Mouse (Mus musculus) heart, postnatal 36 days (tissue): ENCODE measurements around the gene Tbx20. TPM values are rescaled to one million over a fixed set of nuclear protein-coding genes. Genes with fewer than 3 reads are reported as not detected.

Source experiments
- DNase-seq, 2 experiments: peaks; one replicate each; pipeline ENCODE4 v3.0.0; 2021 to 2022
- intact Hi-C: fragments of 180-260 bp; cut with DNase I; formaldehyde crosslinking; loops from one replicate; pipeline ENCODE4 v1.15.1; 2025
- total RNA-seq, 2 experiments: library from RNA; stranded (reverse); gene quantifications; 2 replicates each; pipeline ENCODE4 v1.2.3; 2021

The Tbx20 gene
- total RNA-seq, 2 experiments from 2014 or later, result 69.2 to 97.3 TPM

GRCm38 (mm10) chr9:24770941-24771405 lies 3.1 kb downstream of the Tbx20 start:
- no peak for DNase-seq
- intact Hi-C loops, result loop anchor here (5.0 kb wide), 1 partner anchor 126 kb away; no protein-coding TSS in a partner anchor

- intact Hi-C loops, result loop anchor here (5.0 kb wide), 1 partner anchor 127 kb away; no protein-coding TSS in a partner anchor
- DNase-seq, result peak; percentile 44 to 70
Observed at GRCm38 (mm10) chr9:24770149-24770940, 3.8 kb downstream of the Tbx20 start.

DNA sequence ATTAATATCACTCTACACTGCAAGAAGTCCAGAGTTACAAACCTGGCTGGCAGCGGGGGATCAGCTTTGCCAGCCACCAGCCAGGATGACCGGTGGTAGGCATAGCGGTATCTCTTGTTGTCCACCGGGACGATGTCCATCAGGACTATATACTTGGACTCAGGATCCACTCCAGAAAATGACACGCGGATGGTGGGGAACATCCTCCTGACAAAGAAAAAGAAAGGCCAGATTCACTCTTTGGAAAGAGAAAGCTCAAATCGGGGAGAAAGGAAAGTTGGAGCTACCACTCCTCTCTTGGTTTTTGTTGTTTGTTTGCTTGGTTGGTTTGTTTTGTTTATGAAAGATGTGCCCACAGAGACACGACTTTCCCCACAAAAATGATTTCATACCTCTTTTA lies 4.5 kb downstream of the Tbx20 start:
- intact Hi-C loops, result loop anchor here (2.0 to 5.0 kb wide), 2 partner anchors 128 to 381 kb away; partner anchors contain the start of gene Herpud2
- peak in 1 of 2 experiments; percentile 62 for DNase-seq

GRCm38 (mm10) chr9:24767056-24767455 lies 7.0 kb downstream of the Tbx20 start:
- DNase-seq, result no peak
- intact Hi-C loops, result no loop called here

DNA sequence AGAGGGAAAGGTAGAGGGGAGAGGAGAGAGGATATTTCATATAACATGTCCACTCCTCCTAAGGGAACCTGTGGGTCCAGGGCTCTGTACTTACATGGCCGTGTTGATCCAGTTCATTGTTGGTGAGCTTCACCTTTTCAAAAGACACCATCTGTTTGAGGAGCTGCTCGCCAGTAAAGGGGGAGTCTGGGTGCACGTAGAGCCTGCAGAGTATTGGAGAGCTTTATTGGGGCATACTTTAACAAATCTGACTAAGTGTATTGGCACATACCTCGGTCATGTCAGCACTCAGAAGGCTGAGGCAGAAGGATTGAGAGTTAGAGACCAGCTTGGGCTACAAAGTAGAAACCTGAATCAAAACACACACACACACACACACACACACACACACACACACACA lies 8.5 kb downstream of the Tbx20 start:
- intact Hi-C loops, result no loop called here
- no peak for DNase-seq

DNA sequence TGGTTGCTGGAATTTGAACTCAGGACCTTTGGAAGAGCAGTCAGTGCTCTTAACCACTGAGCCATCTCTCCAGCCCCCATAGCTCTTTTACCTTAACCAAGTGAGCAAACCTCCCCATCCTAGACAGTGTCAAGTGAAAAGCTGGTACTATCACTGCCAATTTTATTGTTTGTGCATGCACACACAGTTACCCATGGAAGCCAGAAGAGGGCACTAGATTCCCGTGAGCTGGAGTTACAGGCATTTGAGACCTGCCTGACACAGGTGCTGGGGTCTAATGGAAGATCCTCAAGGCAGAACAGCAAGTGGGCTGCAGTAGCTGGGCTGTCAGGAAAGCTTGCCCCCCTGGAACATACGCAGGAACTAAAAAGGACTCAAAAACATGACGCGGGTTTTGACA lies 13.6 kb downstream of the Tbx20 start:
- intact Hi-C loops, result no loop called here
- DNase-seq, result no peak

DNA sequence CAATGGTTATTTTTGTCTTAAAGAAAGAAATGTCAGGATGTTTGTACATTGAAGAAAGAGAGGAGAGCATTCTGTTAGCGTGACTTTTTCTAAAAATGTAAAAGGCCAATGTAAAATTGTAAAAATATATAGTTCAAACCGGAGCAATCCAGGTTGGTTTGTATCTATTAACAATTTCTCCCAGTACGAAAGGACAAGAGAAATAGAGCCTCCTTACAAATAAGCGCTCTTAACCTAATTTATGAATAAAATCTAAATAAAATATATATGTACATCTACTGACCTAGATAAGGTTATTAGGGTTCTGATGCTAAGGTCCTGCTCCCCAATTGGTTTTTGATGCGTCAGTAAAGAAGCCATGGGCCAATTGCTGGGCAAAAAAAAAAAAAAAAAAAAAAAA lies 29.1 kb downstream of the Tbx20 start:
- intact Hi-C loops, result no loop called here
- DNase-seq, result no peak

GRCm38 (mm10) chr9:24701246-24701645 lies 72.9 kb downstream of the Tbx20 start:
- DNase-seq, result no peak
- intact Hi-C loops, result loop anchor here (2.0 to 10.0 kb wide), 2 partner anchors 234 to 404 kb away; no protein-coding TSS in a partner anchor

- intact Hi-C loops, result no loop called here
- DNase-seq, result no peak
Observed at GRCm38 (mm10) chr9:24696405-24696778, 77.7 kb downstream of the Tbx20 start.

- intact Hi-C loops, result no loop called here
- DNase-seq, result peak; percentile 5 to 7
Observed at GRCm38 (mm10) chr9:24695700-24696404, 78.3 kb downstream of the Tbx20 start, which contains the start of gene Dpy19l2. Gene Dpy19l2, minus strand, starts transcription at chr9:24696293.

Other genes with a start within 250 kb of the Tbx20 start
- gene Cypt4, start 149.1 kb downstream of the Tbx20 start, total RNA-seq, result not detected
- under 1 TPM in 1 of 2 experiments, not detected in 1; 0.08 TPM for gene Dpy19l2, start 78.0 kb downstream of the Tbx20 start, total RNA-seq